Mouse (Mus musculus): ENCODE data around the gene Clybl. TPM values are rescaled to one million over a fixed set of nuclear protein-coding genes. Genes with fewer than 3 reads are reported as not detected.

The Clybl gene
- polyA plus RNA-seq, 1 experiment, result 40.6 TPM

GRCm38 (mm10) chr14:122182220-122182619 is 716 bp downstream of the Clybl start:
- Histone ChIP-seq H3K4me1 (ENCODE audit: control insufficient read depth, insufficient read depth, low read length) (no peaks in the 10 kb centered on the region; the same call in 1 of the 2 replicates), H3K27me3 (ENCODE audit: control insufficient read depth, insufficient read depth, low read length) (no peaks in the 10 kb centered on the region), H3K27ac (ENCODE audit: insufficient read depth, low read length) (no peak overlapping the region), H3K4me3 (replicated peaks; ENCODE audit: insufficient read depth, low read depth, low read length) (no peak overlapping the region)
- DNase-seq, result no peak
- TF ChIP-seq POLR2A (IDR thresholded peaks at IDR 0.05; ENCODE audit: borderline replicate concordance, insufficient read depth, low read length), result no peak
- no peak for TF ChIP-seq CTCF (IDR thresholded peaks at IDR 0.05; ENCODE audit: borderline replicate concordance, insufficient read depth, low read depth, low read length)
- WGBS, result 84% methylated on average over 6 of the region's 6 CpGs

DNA sequence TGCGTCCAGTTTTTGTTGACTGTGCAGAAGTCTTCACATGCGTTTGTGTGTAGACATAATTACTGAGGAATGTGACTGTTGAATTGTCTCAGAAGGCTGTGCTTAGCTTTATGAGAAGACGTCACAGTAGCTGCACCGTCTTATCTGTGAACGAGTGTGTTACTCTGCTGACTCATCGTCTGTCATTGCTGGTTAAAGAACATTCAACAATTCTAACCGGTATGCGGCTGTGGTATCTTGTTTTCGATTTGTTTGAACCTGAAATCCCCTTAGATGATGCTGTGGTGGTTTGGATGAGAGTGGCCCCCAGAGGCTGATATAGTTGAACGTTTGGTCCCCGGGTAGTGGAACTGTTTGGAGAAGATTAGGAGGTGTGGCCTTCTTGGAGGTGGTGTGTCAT is 2.5 kb downstream of the Clybl start:
- Histone ChIP-seq H3K27me3 (ENCODE audit: control insufficient read depth, insufficient read depth, low read length) (no peaks in the 10 kb centered on the region), H3K4me3 (replicated peaks; ENCODE audit: insufficient read depth, low read depth, low read length) (no peak overlapping the region), H3K4me1 (ENCODE audit: control insufficient read depth, insufficient read depth, low read length) (no peaks in the 10 kb centered on the region; the same call in 1 of the 2 replicates), H3K27ac (ENCODE audit: insufficient read depth, low read length) (no peak overlapping the region)
- no peak for DNase-seq
- TF ChIP-seq POLR2A (IDR thresholded peaks at IDR 0.05; ENCODE audit: borderline replicate concordance, insufficient read depth, low read length) (no peak), CTCF (IDR thresholded peaks at IDR 0.05; ENCODE audit: borderline replicate concordance, insufficient read depth, low read depth, low read length) (no peak)
- 92% methylated on average over 11 of the region's 11 CpGs for WGBS

GRCm38 (mm10) chr14:122188250-122188649 is 6.7 kb downstream of the Clybl start:
- no peak for DNase-seq
- Histone ChIP-seq H3K27me3 (ENCODE audit: control insufficient read depth, insufficient read depth, low read length) (no peaks in the 10 kb centered on the region), H3K4me1 (ENCODE audit: control insufficient read depth, insufficient read depth, low read length) (no peaks in the 10 kb centered on the region), H3K27ac (ENCODE audit: insufficient read depth, low read length) (no peak overlapping the region), H3K4me3 (replicated peaks; ENCODE audit: insufficient read depth, low read depth, low read length) (no peak overlapping the region)
- WGBS, result 88% methylated on average over 5 of the region's 5 CpGs
- no peak for TF ChIP-seq CTCF (IDR thresholded peaks at IDR 0.05; ENCODE audit: borderline replicate concordance, insufficient read depth, low read depth, low read length)
- TF ChIP-seq POLR2A (IDR thresholded peaks at IDR 0.05; ENCODE audit: borderline replicate concordance, insufficient read depth, low read length), result no peak

- no peak overlapping the region for H3K27ac ChIP-seq (ENCODE audit: insufficient read depth, low read length)
- 46% methylated on average over 5 of the region's 5 CpGs for WGBS
- peak in 1 of 2 experiments; percentile 21 for DNase-seq
Measured at GRCm38 (mm10) chr14:122189901-122190300, 8.4 kb downstream of the Clybl start.

GRCm38 (mm10) chr14:122190527-122190926 is 9.0 kb downstream of the Clybl start:
- TF ChIP-seq CTCF (IDR thresholded peaks at IDR 0.05; ENCODE audit: borderline replicate concordance, insufficient read depth, low read depth, low read length) (no peak), POLR2A (IDR thresholded peaks at IDR 0.05; ENCODE audit: borderline replicate concordance, insufficient read depth, low read length) (no peak)
- WGBS, result 19% methylated on average over 2 of the region's 2 CpGs
- DNase-seq, result no peak
- Histone ChIP-seq H3K27me3 (ENCODE audit: control insufficient read depth, insufficient read depth, low read length) (no peaks in the 10 kb centered on the region), H3K4me3 (replicated peaks; ENCODE audit: insufficient read depth, low read depth, low read length) (no peak overlapping the region), H3K27ac (ENCODE audit: insufficient read depth, low read length) (no peak overlapping the region), H3K4me1 (ENCODE audit: control insufficient read depth, insufficient read depth, low read length) (no peaks in the 10 kb centered on the region)

More at GRCm38 (mm10) chr14:122189901-122190300, 8.4 kb downstream of the Clybl start:
- no peaks in the 10 kb centered on the region for H3K4me1 ChIP-seq (ENCODE audit: control insufficient read depth, insufficient read depth, low read length)
- no peak overlapping the region for H3K4me3 ChIP-seq (replicated peaks; ENCODE audit: insufficient read depth, low read depth, low read length)
- TF ChIP-seq CTCF (IDR thresholded peaks at IDR 0.05; ENCODE audit: borderline replicate concordance, insufficient read depth, low read depth, low read length), result no peak
- TF ChIP-seq POLR2A (IDR thresholded peaks at IDR 0.05; ENCODE audit: borderline replicate concordance, insufficient read depth, low read length), result no peak
- no peaks in the 10 kb centered on the region for H3K27me3 ChIP-seq (ENCODE audit: control insufficient read depth, insufficient read depth, low read length)

- Histone ChIP-seq H3K27me3 (ENCODE audit: control insufficient read depth, insufficient read depth, low read length) (no peaks in the 10 kb centered on the region), H3K4me1 (ENCODE audit: control insufficient read depth, insufficient read depth, low read length) (no peaks in the 10 kb centered on the region), H3K4me3 (replicated peaks; ENCODE audit: insufficient read depth, low read depth, low read length) (no peak overlapping the region), H3K27ac (ENCODE audit: insufficient read depth, low read length) (no peak overlapping the region)
- WGBS, result 12% methylated on average over 7 of the region's 7 CpGs
- peak; percentile 88 for TF ChIP-seq CTCF (IDR thresholded peaks at IDR 0.05; ENCODE audit: borderline replicate concordance, insufficient read depth, low read depth, low read length)
- TF ChIP-seq POLR2A (IDR thresholded peaks at IDR 0.05; ENCODE audit: borderline replicate concordance, insufficient read depth, low read length), result no peak
- peak; percentile 70 to 74 for DNase-seq
Measured at GRCm38 (mm10) chr14:122190941-122191510, 9.5 kb downstream of the Clybl start.

GRCm38 (mm10) chr14:122194630-122195029 is 13.1 kb downstream of the Clybl start:
- H3K4me1 ChIP-seq (ENCODE audit: control insufficient read depth, insufficient read depth, low read length), result no peaks in the 10 kb centered on the region
- TF ChIP-seq CTCF (IDR thresholded peaks at IDR 0.05; ENCODE audit: borderline replicate concordance, insufficient read depth, low read depth, low read length), result no peak
- no peak for TF ChIP-seq POLR2A (IDR thresholded peaks at IDR 0.05; ENCODE audit: borderline replicate concordance, insufficient read depth, low read length)
- H3K4me3 ChIP-seq (replicated peaks; ENCODE audit: insufficient read depth, low read depth, low read length), result no peak overlapping the region
- no peaks in the 10 kb centered on the region for H3K27me3 ChIP-seq (ENCODE audit: control insufficient read depth, insufficient read depth, low read length)
- no peak for DNase-seq
- no peak overlapping the region for H3K27ac ChIP-seq (ENCODE audit: insufficient read depth, low read length)
- 97% methylated on average over 8 of the region's 8 CpGs for WGBS

DNA sequence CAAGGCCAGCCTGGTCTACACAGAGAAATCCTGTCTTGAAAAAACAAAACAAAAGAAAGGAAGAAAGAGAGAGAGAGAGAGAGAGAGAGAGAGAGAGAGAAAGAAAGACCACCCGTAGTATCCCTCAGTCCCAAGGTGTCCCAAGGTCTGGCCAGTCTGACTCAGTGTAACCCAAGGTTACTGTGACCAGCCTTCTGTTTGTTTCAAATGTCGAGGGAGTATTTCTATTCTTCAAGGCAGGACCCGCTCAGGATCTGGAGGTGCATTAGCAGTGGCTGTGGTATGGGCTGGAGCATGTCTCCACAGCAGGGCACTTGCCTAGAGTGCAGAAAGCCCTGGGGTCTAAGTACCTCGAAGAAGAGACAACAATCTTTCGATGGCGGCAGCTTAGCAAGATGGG is 15.3 kb downstream of the Clybl start:
- DNase-seq, result no peak
- no peaks in the 10 kb centered on the region for H3K27me3 ChIP-seq (ENCODE audit: control insufficient read depth, insufficient read depth, low read length)
- H3K4me3 ChIP-seq (replicated peaks; ENCODE audit: insufficient read depth, low read depth, low read length), result no peak overlapping the region
- no peak for TF ChIP-seq CTCF (IDR thresholded peaks at IDR 0.05; ENCODE audit: borderline replicate concordance, insufficient read depth, low read depth, low read length)
- no peak for TF ChIP-seq POLR2A (IDR thresholded peaks at IDR 0.05; ENCODE audit: borderline replicate concordance, insufficient read depth, low read length)
- H3K4me1 ChIP-seq (ENCODE audit: control insufficient read depth, insufficient read depth, low read length), result no peaks in the 10 kb centered on the region
- WGBS, result 87% methylated on average over 6 of the region's 6 CpGs
- H3K27ac ChIP-seq (ENCODE audit: insufficient read depth, low read length), result no peak overlapping the region

Data from cerebellum, adult 2 months (tissue).